Mouse (Mus musculus): ENCODE measurements at regions not wholly inside any gene's neighbourhood (a gene's known extent, or its start where the extent isn't known, plus 50 kb on each side); places are given as distances from the start of the nearest gene placed in this dataset.

DNA sequence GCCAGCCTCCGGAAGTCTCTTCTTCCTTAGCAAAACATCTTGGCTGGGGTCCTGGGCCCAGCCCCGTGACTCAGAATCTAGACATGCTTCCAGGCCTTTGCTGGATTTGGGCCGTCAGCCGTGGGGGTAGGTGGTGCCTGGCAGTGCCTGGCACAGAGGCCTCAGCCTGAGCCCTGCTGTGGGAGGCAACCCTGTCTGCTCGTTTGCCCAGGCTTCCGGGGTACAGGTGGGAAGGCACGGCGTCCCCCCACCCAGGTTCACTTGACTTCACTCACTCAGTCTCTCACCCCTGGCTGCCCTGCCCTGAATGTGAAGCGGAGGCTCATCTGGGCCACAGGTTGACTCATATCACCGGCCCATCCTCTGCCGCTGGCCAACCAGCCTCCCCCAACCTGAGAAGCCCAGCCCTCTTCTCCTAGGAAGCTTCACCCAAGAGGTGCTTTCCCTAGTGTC lies 99.9 kb upstream of the Tmem189 start:
- TF ChIP-seq CHD2 (IDR thresholded peaks at IDR 0.05; ENCODE audit: low read depth, low read length) (no peak), ZC3H11A (IDR thresholded peaks at IDR 0.05; ENCODE audit: borderline replicate concordance, low read depth, low read length) (no peak), ZNF384 (IDR thresholded peaks at IDR 0.05; ENCODE audit: low read depth, low read length) (no peak)

Data from ES-E14 (cell line).